Mouse (Mus musculus): ENCODE data around the gene Itga5. TPM values are rescaled to one million over a fixed set of nuclear protein-coding genes. Genes with fewer than 3 reads are reported as not detected.

The Itga5 gene
- polyA plus RNA-seq, 1 experiment = 2.7 TPM

DNA sequence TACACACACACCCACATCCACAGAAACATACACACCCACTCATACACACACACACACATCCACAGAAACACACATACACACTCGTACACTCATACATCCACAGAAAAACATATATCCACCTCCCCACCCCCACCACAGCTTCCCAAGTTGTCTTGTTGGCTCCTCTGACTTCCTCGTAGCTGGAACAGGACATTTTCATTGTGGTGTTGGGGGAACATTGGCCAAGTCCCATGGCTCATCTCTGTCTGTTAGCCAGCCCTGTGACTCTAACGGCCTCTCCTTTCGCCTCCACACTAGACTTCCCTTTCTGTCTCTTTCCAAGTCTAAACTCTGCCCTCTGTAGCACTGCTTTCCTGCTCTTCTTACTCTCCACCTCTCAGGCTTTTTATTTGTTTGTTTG is 8.7 kb downstream of the Itga5 start:
- Histone ChIP-seq H3K27ac (replicated peaks; ENCODE audit: low read depth, low read length) (peak overlapping the region; percentile 31), H3K4me1 (ENCODE audit: control insufficient read depth, insufficient read depth, insufficient read length, low read length) (peaks cover 23% of the 10 kb centered on the region), H3K4me3 (ENCODE audit: insufficient read depth, low read depth, low read length) (no peak overlapping the region)

DNA sequence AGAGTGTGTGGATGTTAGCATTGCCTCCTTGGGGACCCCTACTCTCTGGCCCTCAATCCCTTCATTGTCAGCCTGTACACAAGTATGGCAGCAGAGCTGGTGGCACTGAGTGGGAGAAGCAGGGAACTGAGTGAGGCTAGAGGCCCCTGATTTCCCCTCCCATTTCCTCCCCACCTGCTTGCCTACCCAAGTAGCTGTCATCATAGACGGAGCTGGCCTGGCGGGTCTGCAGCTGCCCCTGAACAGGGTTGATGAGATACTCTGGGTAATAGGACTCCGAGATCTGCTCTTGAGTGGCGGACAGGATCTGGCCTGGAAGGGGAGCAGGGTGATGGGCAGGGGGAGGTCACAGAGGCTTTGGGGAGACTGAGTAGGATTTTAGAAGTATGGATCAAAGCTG is 10.4 kb downstream of the Itga5 start:
- Histone ChIP-seq H3K4me1 (ENCODE audit: control insufficient read depth, insufficient read depth, insufficient read length, low read length) (peaks cover 18% of the 10 kb centered on the region), H3K27ac (replicated peaks; ENCODE audit: low read depth, low read length) (no peak overlapping the region), H3K4me3 (ENCODE audit: insufficient read depth, low read depth, low read length) (no peak overlapping the region)

- Histone ChIP-seq H3K4me1 (ENCODE audit: control insufficient read depth, insufficient read depth, insufficient read length, low read length) (peaks cover 18% of the 10 kb centered on the region), H3K4me3 (ENCODE audit: insufficient read depth, low read depth, low read length) (no peak overlapping the region), H3K27ac (replicated peaks; ENCODE audit: low read depth, low read length) (no peak overlapping the region)
Measured at GRCm38 (mm10) chr15:103355420-103355819, 11.1 kb downstream of the Itga5 start.

GRCm38 (mm10) chr15:103354690-103355089 is 11.9 kb downstream of the Itga5 start:
- H3K4me3 ChIP-seq (ENCODE audit: insufficient read depth, low read depth, low read length) = no peak overlapping the region

GRCm38 (mm10) chr15:103353511-103354256 is 12.9 kb downstream of the Itga5 start:
- Histone ChIP-seq H3K4me3 (ENCODE audit: insufficient read depth, low read depth, low read length) (no peak overlapping the region), H3K27ac (replicated peaks; ENCODE audit: low read depth, low read length) (no peak overlapping the region), H3K4me1 (ENCODE audit: control insufficient read depth, insufficient read depth, insufficient read length, low read length) (peaks cover 10% of the 10 kb centered on the region)

More at GRCm38 (mm10) chr15:103354690-103355089, 11.9 kb downstream of the Itga5 start:
- peaks cover 18% of the 10 kb centered on the region for H3K4me1 ChIP-seq (ENCODE audit: control insufficient read depth, insufficient read depth, insufficient read length, low read length)
- no peak overlapping the region for H3K27ac ChIP-seq (replicated peaks; ENCODE audit: low read depth, low read length)

- Histone ChIP-seq H3K4me1 (ENCODE audit: control insufficient read depth, insufficient read depth, insufficient read length, low read length) (peaks cover 2% of the 10 kb centered on the region; the same call in 1 of the 2 replicates), H3K27ac (replicated peaks; ENCODE audit: low read depth, low read length) (no peak overlapping the region), H3K4me3 (ENCODE audit: insufficient read depth, low read depth, low read length) (no peak overlapping the region)
Measured at GRCm38 (mm10) chr15:103352856-103353255, 13.7 kb downstream of the Itga5 start.

DNA sequence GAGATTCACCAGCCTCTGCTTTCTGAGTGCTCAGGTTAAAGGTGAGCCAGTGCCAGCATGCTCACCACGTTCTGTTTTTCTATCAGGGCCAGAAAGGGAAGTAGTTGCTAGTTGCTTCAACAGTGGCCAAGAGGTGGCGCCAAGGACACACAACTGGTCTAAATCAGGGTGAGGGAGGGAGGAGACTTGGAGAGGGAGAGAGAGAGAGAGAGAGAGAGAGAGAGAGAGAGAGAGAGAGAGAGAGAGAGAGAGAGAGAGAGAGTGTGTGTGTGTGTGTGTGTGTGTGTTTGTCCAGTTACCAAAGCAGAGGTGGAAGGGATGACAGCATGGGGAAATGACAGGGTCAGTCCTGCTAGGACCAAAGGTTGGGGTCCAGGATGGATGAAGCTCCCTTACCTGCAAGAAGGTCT is 19.3 kb downstream of the Itga5 start:
- H3K27ac ChIP-seq (replicated peaks; ENCODE audit: low read depth, low read length) = no peak overlapping the region
- no peak overlapping the region for H3K4me3 ChIP-seq (ENCODE audit: insufficient read depth, low read depth, low read length)

DNA sequence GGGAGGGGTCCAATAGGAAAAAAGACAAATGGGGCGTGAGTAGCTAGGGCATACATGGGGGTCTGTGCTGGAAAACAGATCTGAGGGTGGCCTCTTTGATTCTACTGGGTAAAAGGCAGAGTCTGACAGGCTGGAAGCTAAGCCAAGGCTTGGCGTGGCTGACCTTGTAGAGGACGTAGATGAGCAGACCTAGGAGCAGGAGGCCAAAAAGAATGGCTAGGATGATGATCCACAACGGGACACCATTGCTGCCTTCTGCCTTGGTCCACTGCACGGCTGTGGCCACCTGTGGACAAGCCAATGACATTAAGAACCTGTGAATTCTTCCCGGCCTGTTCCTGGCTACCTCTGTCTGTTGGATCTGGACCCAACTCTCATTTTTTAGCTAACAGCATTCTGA is 20.8 kb downstream of the Itga5 start:
- H3K4me3 ChIP-seq (ENCODE audit: insufficient read depth, low read depth, low read length) = no peak overlapping the region
- no peaks in the 10 kb centered on the region for H3K4me1 ChIP-seq (ENCODE audit: control insufficient read depth, insufficient read depth, insufficient read length, low read length)
- no peak overlapping the region for H3K27ac ChIP-seq (replicated peaks; ENCODE audit: low read depth, low read length)

More for the DNA sequence above, 19.3 kb downstream of the Itga5 start:
- no peaks in the 10 kb centered on the region for H3K4me1 ChIP-seq (ENCODE audit: control insufficient read depth, insufficient read depth, insufficient read length, low read length)

- H3K4me1 ChIP-seq (ENCODE audit: control insufficient read depth, insufficient read depth, insufficient read length, low read length) = no peaks in the 10 kb centered on the region
- H3K4me3 ChIP-seq (ENCODE audit: insufficient read depth, low read depth, low read length) = no peak overlapping the region
- H3K27ac ChIP-seq (replicated peaks; ENCODE audit: low read depth, low read length) = no peak overlapping the region
Measured at GRCm38 (mm10) chr15:103343556-103343955, 23.0 kb downstream of the Itga5 start.

GRCm38 (mm10) chr15:103343008-103343407 is 23.6 kb downstream of the Itga5 start:
- no peak overlapping the region for H3K4me3 ChIP-seq (ENCODE audit: insufficient read depth, low read depth, low read length)
- no peaks in the 10 kb centered on the region for H3K4me1 ChIP-seq (ENCODE audit: control insufficient read depth, insufficient read depth, insufficient read length, low read length)
- no peak overlapping the region for H3K27ac ChIP-seq (replicated peaks; ENCODE audit: low read depth, low read length)

DNA sequence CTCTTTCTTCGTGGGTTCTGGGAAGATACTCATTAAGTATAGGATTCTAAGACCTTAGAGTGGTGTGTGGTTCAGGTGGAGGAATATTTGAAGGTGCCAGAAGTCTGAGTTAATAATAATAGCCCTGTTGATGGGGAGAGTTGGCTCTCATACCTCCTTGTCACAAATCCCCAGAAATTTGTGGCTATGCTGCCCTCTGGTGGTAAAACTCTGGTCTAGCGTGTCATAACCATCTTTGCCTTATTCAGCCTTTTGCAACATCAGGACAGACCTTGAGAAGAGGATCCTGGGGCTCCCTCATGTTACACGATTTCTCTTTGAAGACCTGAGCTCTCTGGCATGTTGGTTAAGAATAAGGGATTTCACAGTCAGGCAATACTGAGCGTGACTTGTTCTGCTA is 24.1 kb downstream of the Itga5 start:
- no peaks in the 10 kb centered on the region for H3K4me1 ChIP-seq (ENCODE audit: control insufficient read depth, insufficient read depth, insufficient read length, low read length)
- no peak overlapping the region for H3K27ac ChIP-seq (replicated peaks; ENCODE audit: low read depth, low read length)
- H3K4me3 ChIP-seq (ENCODE audit: insufficient read depth, low read depth, low read length) = no peak overlapping the region

DNA sequence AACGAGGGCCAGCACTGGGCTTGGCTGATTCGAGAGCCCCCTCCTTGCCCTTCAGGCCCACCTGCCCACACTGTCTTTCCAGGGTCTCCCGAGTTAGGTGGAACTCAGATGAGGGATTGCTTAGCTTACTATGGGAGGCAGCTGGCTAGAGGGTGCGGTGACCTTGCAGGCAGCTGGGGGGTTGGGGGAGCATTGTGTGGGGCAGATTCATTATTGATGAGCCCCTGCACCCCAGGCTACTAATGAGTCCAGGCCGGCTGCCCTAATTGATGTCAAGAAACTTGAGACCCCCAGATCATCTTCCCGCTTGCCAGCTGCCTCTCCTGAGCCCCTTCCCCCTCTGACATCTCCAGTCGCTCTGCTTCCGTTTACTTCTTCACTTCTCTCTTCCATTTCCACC is 25.0 kb downstream of the Itga5 start:
- Histone ChIP-seq H3K4me1 (ENCODE audit: control insufficient read depth, insufficient read depth, insufficient read length, low read length) (no peaks in the 10 kb centered on the region), H3K4me3 (ENCODE audit: insufficient read depth, low read depth, low read length) (no peak overlapping the region), H3K27ac (replicated peaks; ENCODE audit: low read depth, low read length) (no peak overlapping the region)

DNA sequence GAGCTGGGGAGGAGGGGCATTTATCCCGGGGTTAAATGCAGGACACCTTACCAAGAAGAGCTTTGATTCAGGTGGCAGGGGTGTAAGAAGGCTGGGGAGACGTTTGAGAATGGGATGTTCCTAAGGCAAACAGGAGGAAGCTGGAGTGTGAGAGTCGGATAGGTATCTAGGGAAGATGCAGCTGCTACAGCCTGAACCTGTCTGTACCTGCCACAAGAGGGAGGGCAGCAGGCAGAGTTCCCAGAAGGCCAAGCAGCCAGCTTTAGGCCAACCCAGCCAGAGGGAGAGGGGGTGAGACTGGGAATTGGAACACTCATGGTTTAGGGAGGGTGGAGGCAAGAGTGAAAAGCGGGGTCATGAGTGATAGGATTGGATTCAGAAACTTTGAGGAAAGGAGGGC is 25.8 kb downstream of the Itga5 start:
- H3K4me1 ChIP-seq (ENCODE audit: control insufficient read depth, insufficient read depth, insufficient read length, low read length) = no peaks in the 10 kb centered on the region
- H3K4me3 ChIP-seq (ENCODE audit: insufficient read depth, low read depth, low read length) = no peak overlapping the region
- H3K27ac ChIP-seq (replicated peaks; ENCODE audit: low read depth, low read length) = no peak overlapping the region

GRCm38 (mm10) chr15:103339961-103340337 is 26.6 kb downstream of the Itga5 start, which contains the start of gene Zfp385a:
Gene Zfp385a (minus strand): TSS chr15:103340093.
- peak within 1 kb of the TSS; percentile 57 for H3K4me3 ChIP-seq (ENCODE audit: insufficient read depth, low read depth, low read length)
- no peak within 1 kb of the TSS for H3K27ac ChIP-seq (replicated peaks; ENCODE audit: low read depth, low read length)
- H3K4me1 ChIP-seq (ENCODE audit: control insufficient read depth, insufficient read depth, insufficient read length, low read length) = no peaks in the 10 kb centered on the region

DNA sequence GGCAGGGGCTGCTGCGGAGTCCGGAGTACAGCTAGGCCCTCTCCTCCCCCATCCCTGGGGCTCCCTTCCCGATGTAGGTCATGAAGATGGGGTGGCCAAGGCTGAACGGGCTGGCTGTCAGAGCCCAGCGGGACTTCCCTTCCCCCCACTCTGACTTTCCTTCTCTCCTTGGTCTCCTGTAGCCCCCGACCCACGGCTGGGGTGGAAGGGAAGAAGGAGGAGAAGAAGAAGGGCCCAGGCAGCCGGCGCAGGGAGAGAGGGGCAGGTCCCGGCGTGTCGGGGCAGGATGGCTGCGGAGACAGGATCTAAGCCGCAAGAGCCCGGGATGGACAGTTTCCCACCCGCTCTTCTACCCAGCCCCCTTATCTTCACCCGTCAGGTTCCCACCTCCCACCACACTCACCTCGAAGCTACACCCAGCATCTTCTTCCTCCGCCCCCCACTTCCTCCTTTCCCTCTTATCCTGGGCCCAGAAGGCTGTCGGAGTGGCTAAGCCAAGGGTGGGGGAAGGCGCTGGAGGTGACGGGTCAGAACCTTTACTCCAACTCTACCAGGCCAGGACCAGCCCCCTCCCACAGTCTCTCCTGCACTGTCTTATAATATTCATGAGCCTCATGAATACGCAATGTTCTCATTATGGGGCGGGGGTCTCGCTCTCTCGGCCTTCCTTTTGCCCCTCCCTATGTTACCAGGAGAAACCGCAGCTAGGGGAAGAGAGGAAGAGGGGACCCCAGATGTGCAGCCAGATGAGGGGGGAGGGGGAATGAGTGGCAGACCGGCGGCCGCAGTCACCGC is 27.2 kb downstream of the Itga5 start:
- H3K4me3 ChIP-seq (ENCODE audit: insufficient read depth, low read depth, low read length) = peak overlapping the region; percentile 57
- H3K27ac ChIP-seq (replicated peaks; ENCODE audit: low read depth, low read length) = no peak overlapping the region
- no peaks in the 10 kb centered on the region for H3K4me1 ChIP-seq (ENCODE audit: control insufficient read depth, insufficient read depth, insufficient read length, low read length)

DNA sequence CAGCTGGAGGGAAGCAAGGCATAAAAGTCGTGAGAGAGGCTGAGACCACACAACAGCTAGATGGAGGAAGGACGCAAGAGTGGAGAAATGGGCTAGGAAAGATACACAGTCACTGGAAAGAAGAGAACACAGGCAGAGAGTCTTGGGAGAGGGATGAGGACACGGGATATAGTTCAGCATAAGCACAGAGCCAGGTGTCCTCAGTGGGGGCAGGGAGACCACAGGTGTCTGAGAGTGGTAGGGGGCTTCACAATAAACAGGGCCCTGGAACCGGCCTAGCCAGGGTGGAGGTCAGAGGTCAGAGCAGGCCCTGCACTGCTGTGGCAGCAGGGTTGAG is 27.8 kb downstream of the Itga5 start:
- Histone ChIP-seq H3K4me1 (ENCODE audit: control insufficient read depth, insufficient read depth, insufficient read length, low read length) (no peaks in the 10 kb centered on the region), H3K27ac (replicated peaks; ENCODE audit: low read depth, low read length) (no peak overlapping the region), H3K4me3 (ENCODE audit: insufficient read depth, low read depth, low read length) (no peak overlapping the region)
